Mouse (Mus musculus): ENCODE results near the gene Olfr652.

The Olfr652 gene

GRCm38 (mm10) chr7:104560601-104561000 lies at the start of gene Olfr652:
TSS of gene Olfr652 (plus strand) at chr7:104560901.
- DNase-seq: no peak

- no peak for DNase-seq
Measured at GRCm38 (mm10) chr7:104549833-104550232, 10.9 kb upstream of the Olfr652 start, which contains the start of gene Olfr651. TSS of gene Olfr651 (plus strand) at chr7:104550133.

GRCm38 (mm10) chr7:104552700-104553099 lies 8.0 kb upstream of the Olfr652 start:
- no peak for DNase-seq

GRCm38 (mm10) chr7:104577014-104577413 lies 16.3 kb downstream of the Olfr652 start, which contains the start of gene Olfr653:
TSS of gene Olfr653 (plus strand) at chr7:104577314.
- no peak for DNase-seq

GRCm38 (mm10) chr7:104580846-104581245 lies 20.1 kb downstream of the Olfr652 start:
- DNase-seq: no peak

- no peak for DNase-seq
Measured at GRCm38 (mm10) chr7:104581429-104581828, 20.7 kb downstream of the Olfr652 start.

GRCm38 (mm10) chr7:104586725-104587124 lies 26.0 kb downstream of the Olfr652 start, which contains the start of gene Olfr654:
TSS of gene Olfr654 (plus strand) at chr7:104587025.
- no peak for DNase-seq

- no peak for DNase-seq
Measured at GRCm38 (mm10) chr7:104588274-104588673, 27.6 kb downstream of the Olfr652 start.

GRCm38 (mm10) chr7:104601679-104602078 lies 41.0 kb downstream of the Olfr652 start, which contains the start of gene Olfr655:
TSS of gene Olfr655 (minus strand) at chr7:104601779.
- DNase-seq: no peak

GRCm38 (mm10) chr7:104603173-104603572 lies 42.5 kb downstream of the Olfr652 start:
- DNase-seq: peak; percentile 17

- DNase-seq: no peak
Measured at GRCm38 (mm10) chr7:104604727-104605126, 44.0 kb downstream of the Olfr652 start.

- no peak for DNase-seq
Measured at GRCm38 (mm10) chr7:104613655-104614054, 53.0 kb downstream of the Olfr652 start, which contains the start of gene Olfr656. TSS of gene Olfr656 (plus strand) at chr7:104613955.
